Mouse (Mus musculus) ES-E14 (cell line): ENCODE measurements around the gene Ksr1.
"Not testable (repeated sequence)": the region's sequence is repeated elsewhere in the genome, so short reads cannot be mapped to it uniquely, and the experiment has no call there.

Experiments used
- CHD2 ChIP-seq: IDR thresholded peaks from 2 replicates; pipeline ENCODE4 v1.6.1; 2014; ENCODE audit warnings: mild to moderate bottlenecking, low read depth, low read length, inconsistent platforms
- MAFK ChIP-seq: IDR thresholded peaks from 2 replicates; pipeline ENCODE4 v1.6.1; 2014; ENCODE audit warnings: mild to moderate bottlenecking, low read depth, low read length, inconsistent platforms; ENCODE audit not compliant: insufficient read depth
- ZNF384 ChIP-seq: IDR thresholded peaks from 2 replicates; pipeline ENCODE4 v1.6.1; 2012; ENCODE audit warnings: low read depth, low read length, inconsistent platforms

GRCm38 (mm10) chr11:79007356-79007755 is 138.9 kb downstream of the Ksr1 start:
- TF ChIP-seq CHD2, ZNF384, MAFK: not testable (repeated sequence)
